Mouse (Mus musculus): ENCODE measurements around the gene Mep1a.

The Mep1a gene

DNA sequence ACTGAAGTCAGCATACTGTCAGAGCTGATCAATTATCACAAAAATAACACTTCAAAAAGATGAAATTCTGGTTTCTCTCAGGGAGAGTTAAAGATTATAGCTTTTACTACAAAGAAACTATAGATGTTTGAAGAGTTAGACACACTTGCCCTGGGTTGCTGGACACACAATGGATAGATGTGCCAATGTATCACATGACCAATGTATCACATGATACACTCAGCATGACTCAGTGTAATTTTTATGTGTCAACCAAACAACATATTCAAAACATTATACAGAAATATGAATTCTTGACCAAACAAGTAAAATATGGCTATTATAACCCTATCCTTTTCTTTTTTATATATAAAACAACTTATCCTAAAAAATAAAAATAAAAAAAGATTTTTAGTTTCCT lies 25.0 kb downstream of the Mep1a start:
- DNase-seq, result no peak

DNA sequence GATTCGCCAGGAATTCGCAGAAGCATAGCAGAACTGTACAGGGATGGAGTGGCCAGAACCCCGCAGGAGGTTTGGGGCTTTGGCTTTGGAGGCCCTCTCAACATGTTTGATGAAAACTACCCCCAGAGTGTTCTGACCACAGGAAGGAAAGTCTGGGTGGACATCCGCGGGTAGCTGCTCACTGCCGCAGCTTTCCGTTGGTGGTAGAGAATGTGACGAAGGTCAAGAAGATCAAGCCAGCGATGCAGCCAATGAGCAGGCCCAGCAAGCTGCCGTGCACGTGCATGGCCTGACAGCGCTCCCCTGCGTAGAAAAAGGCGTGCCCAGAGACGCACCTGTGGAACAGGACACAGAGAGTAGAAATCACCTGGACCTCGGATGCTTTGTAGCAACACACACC lies 27.8 kb downstream of the Mep1a start:
- no peak for DNase-seq

DNA sequence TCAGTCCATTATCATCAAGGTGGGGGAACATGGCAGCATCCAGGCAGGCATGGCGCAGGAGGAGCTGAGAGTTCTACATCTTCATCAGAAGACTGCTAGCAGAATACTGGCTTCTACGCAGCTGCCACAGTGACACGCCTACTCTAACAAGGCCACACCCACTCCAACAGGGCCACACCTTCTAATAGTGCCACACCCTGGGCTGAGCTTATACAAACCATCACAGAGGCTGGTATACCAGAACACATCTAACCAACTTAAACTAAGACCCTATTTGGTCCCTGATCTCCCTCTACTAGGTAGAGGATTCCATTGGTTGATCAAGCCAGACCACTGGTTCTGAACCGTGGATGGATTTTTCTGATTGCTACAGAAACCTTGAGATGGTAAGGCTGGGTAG lies 30.1 kb downstream of the Mep1a start:
- no peak for DNase-seq

- DNase-seq, result no peak
Observed at GRCm38 (mm10) chr17:43470039-43470438, 32.6 kb downstream of the Mep1a start.

- peak; percentile 64 to 76 for DNase-seq
Observed at GRCm38 (mm10) chr17:43460245-43461181, 42.1 kb downstream of the Mep1a start.

DNA sequence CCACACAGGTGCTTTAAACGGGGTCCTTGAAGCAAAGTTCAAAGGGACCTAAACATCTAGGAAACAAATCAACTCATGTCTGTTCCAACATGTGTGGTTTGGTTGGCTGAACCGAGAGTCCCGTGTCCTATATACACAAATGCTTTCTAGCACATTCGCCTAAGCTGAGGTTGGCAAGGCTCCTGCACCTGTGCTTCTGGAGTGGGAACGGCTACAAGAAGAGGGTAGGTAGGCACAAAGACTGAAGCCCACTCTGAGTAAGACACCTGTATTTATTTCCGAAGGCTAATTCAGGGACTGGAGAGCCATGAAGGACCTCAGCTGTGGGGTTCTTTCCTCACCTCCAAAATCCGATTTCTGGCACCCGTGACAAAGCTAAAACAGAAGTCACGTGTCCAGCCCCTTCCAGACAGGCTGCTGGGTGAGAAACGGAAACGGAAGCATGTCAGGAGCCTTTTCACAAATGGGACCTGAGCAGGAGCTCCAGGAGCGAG lies 42.8 kb downstream of the Mep1a start:
- no peak for DNase-seq

DNA sequence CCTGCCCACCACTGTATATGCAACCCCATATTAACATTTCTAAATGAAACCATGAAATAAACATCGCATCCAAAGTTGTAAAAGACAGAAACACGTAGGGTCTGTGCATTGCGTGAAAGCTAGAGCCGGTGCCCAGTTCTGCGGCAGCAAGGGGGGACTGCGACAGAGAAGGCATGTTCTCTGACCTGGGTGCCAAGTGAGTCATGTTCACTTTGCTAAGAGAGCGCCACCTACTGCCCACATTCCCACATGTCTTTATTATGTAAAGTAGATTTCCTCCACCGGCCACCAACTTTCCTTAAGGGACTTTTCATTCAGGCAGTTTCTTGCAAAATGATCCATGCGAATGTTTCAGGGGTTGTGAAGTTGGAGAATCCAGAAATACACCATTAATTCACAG lies 44.0 kb downstream of the Mep1a start:
- DNase-seq, result peak; percentile 67 to 78

- DNase-seq, result no peak
Observed at GRCm38 (mm10) chr17:43451216-43451615, 51.4 kb downstream of the Mep1a start.

GRCm38 (mm10) chr17:43434485-43434884 lies 68.1 kb downstream of the Mep1a start:
- DNase-seq, result no peak

GRCm38 (mm10) chr17:43431692-43432091 lies 70.9 kb downstream of the Mep1a start:
- DNase-seq, result no peak

Measured in lung, adult 18-20 months (tissue).